Mouse (Mus musculus): ENCODE measurements at regions not wholly inside any gene's neighbourhood (a gene's known extent, or its start where the extent isn't known, plus 50 kb on each side); places are given as distances from the start of the nearest gene placed in this dataset.

DNA sequence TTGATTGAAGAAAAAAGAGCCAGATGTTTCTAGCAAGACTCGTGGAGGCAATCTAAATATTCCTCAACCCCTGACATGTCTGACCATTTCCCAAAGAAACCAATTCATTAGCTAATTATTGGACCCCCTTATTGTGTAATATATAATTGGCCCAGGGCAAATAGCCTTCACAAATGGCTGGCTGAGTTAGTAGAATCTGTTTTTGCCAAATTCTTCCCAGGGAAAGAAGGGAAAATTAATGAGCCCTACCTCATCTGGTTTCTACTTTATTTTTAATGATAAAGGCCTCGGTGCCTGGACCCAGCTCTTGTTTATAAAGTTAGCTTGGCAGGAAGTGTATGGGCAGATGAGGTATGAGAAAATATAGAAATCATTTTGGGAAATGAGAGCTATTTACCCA is 428.5 kb downstream of the Etnk1 start:
- TF ChIP-seq CTCF (IDR thresholded peaks at IDR 0.05; ENCODE audit: control insufficient read depth, insufficient read depth, insufficient read length) (no peak), MYOD1 (IDR thresholded peaks at IDR 0.05; ENCODE audit: control insufficient read depth, insufficient read length, low read depth) (no peak), CEBPB (IDR thresholded peaks at IDR 0.05; ENCODE audit: low read depth) (no peak), FOSL1 (IDR thresholded peaks at IDR 0.05; ENCODE audit: insufficient read depth, low read length, poor library complexity, severe bottlenecking) (no peak), USF1 (IDR thresholded peaks at IDR 0.05; ENCODE audit: low read depth) (no peak), MAX (IDR thresholded peaks at IDR 0.05) (no peak), MYOG (IDR thresholded peaks at IDR 0.05; ENCODE audit: control insufficient read depth, extremely low read depth, insufficient read length) (no peak)
- no peaks in the 10 kb centered on the region for H3K36me3 ChIP-seq (ENCODE audit: control insufficient read depth, insufficient read depth)

DNA sequence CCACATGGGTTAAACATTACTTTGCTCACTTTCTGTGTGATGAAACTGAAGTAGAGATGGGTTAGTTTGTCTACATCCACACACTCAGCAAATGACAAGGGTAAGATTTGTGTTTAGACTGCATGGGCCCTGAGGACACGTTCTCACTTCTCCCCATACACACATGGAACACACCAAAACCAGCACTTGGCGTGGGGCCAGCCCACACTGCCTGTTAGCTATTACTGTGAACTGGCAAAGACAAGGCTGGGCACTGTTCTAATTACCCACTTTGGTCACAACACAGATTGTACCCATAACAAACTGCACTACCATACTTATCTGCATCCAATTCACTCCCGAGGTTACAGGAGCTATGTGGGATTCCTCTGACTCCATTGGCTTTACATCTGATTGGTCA is 430.4 kb downstream of the Etnk1 start:
- H3ac ChIP-seq (ENCODE audit: control insufficient read depth, insufficient read length, low read depth), result no peak overlapping the region
- H3K4me3 ChIP-seq (ENCODE audit: insufficient read depth, poor library complexity, severe bottlenecking), result no peak overlapping the region
- no peaks in the 10 kb centered on the region for H3K36me3 ChIP-seq (ENCODE audit: control insufficient read depth, insufficient read depth)
- no peak for TF ChIP-seq CTCF (IDR thresholded peaks at IDR 0.05; ENCODE audit: control insufficient read depth, insufficient read depth, insufficient read length)
- no peak for TF ChIP-seq MAX (IDR thresholded peaks at IDR 0.05)
- no peak for TF ChIP-seq MYOG (IDR thresholded peaks at IDR 0.05; ENCODE audit: control insufficient read depth, extremely low read depth, insufficient read length)
- TF ChIP-seq MYOD1 (IDR thresholded peaks at IDR 0.05; ENCODE audit: control insufficient read depth, insufficient read length, low read depth), result no peak
- TF ChIP-seq FOSL1 (IDR thresholded peaks at IDR 0.05; ENCODE audit: insufficient read depth, low read length, poor library complexity, severe bottlenecking), result no peak
- TF ChIP-seq CEBPB (IDR thresholded peaks at IDR 0.05; ENCODE audit: low read depth), result no peak
- TF ChIP-seq USF1 (IDR thresholded peaks at IDR 0.05; ENCODE audit: low read depth), result no peak
- no peaks in the 10 kb centered on the region for H3K27me3 ChIP-seq (ENCODE audit: control insufficient read depth, insufficient read depth, insufficient read length)
- H3K79me2 ChIP-seq (ENCODE audit: control insufficient read depth, insufficient read depth), result no peaks in the 10 kb centered on the region
- H3K79me3 ChIP-seq (ENCODE audit: low read depth), result no peaks in the 10 kb centered on the region

More for the DNA sequence above, 428.5 kb downstream of the Etnk1 start:
- Histone ChIP-seq H3K27me3 (ENCODE audit: control insufficient read depth, insufficient read depth, insufficient read length) (no peaks in the 10 kb centered on the region), H3K4me3 (ENCODE audit: insufficient read depth, poor library complexity, severe bottlenecking) (no peak overlapping the region), H3K79me3 (ENCODE audit: low read depth) (no peaks in the 10 kb centered on the region), H3K79me2 (ENCODE audit: control insufficient read depth, insufficient read depth) (no peaks in the 10 kb centered on the region), H3ac (ENCODE audit: control insufficient read depth, insufficient read length, low read depth) (no peak overlapping the region)

DNA sequence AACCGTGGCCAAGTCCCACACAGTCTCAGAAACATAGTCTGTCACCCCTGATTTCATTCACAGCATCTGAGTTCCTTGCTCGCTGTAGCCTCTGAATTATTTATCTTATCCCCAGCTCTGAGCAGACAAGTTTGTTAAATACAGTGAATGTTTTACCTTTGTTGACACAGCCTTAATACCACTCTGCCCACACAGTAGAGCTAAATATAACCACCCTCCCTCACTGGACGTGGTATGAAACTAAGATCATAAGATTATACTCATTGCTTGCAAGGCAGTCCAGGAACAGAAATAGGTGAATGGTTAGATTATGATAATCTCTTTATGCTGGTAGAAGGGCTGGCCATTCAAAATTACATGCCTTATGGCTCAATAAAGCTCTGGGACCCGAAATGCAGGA is 431.9 kb downstream of the Etnk1 start:
- TF ChIP-seq CEBPB (IDR thresholded peaks at IDR 0.05; ENCODE audit: low read depth) (no peak), MYOD1 (IDR thresholded peaks at IDR 0.05; ENCODE audit: control insufficient read depth, insufficient read length, low read depth) (no peak), USF1 (IDR thresholded peaks at IDR 0.05; ENCODE audit: low read depth) (no peak), MAX (IDR thresholded peaks at IDR 0.05) (no peak), CTCF (IDR thresholded peaks at IDR 0.05; ENCODE audit: control insufficient read depth, insufficient read depth, insufficient read length) (no peak), MYOG (IDR thresholded peaks at IDR 0.05; ENCODE audit: control insufficient read depth, extremely low read depth, insufficient read length) (no peak), FOSL1 (IDR thresholded peaks at IDR 0.05; ENCODE audit: insufficient read depth, low read length, poor library complexity, severe bottlenecking) (no peak)
- no peaks in the 10 kb centered on the region for H3K79me3 ChIP-seq (ENCODE audit: low read depth)
- no peaks in the 10 kb centered on the region for H3K79me2 ChIP-seq (ENCODE audit: control insufficient read depth, insufficient read depth)
- H3K27me3 ChIP-seq (ENCODE audit: control insufficient read depth, insufficient read depth, insufficient read length), result no peaks in the 10 kb centered on the region
- no peaks in the 10 kb centered on the region for H3K36me3 ChIP-seq (ENCODE audit: control insufficient read depth, insufficient read depth)
- no peak overlapping the region for H3K4me3 ChIP-seq (ENCODE audit: insufficient read depth, poor library complexity, severe bottlenecking)
- no peak overlapping the region for H3ac ChIP-seq (ENCODE audit: control insufficient read depth, insufficient read length, low read depth)

DNA sequence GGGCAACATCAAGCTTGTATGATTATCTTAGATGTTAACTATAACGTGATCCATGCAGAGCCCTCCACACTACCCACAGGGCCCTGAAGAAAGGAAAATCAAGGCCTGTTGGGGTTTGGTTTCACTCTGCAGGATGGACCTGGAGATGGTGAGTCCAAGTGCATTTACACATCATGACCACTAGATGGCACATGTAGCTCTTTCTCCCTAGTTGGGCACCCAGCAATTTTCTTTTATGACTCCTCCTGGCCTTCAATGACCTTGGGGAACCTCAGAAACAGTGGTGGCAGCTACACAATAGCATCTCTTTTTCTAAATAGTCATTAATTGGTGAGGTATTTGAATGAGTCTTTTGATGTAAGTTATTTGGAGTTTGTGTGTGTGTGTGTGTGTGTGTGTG is 442.1 kb downstream of the Etnk1 start:
- H3K4me3 ChIP-seq (ENCODE audit: insufficient read depth, poor library complexity, severe bottlenecking), result no peak overlapping the region
- H3K36me3 ChIP-seq (ENCODE audit: control insufficient read depth, insufficient read depth), result no peaks in the 10 kb centered on the region
- no peaks in the 10 kb centered on the region for H3K27me3 ChIP-seq (ENCODE audit: control insufficient read depth, insufficient read depth, insufficient read length)
- H3ac ChIP-seq (ENCODE audit: control insufficient read depth, insufficient read length, low read depth), result no peak overlapping the region
- no peaks in the 10 kb centered on the region for H3K79me2 ChIP-seq (ENCODE audit: control insufficient read depth, insufficient read depth)
- TF ChIP-seq CTCF (IDR thresholded peaks at IDR 0.05; ENCODE audit: control insufficient read depth, insufficient read depth, insufficient read length), result peak; percentile 66
- no peak for TF ChIP-seq MYOG (IDR thresholded peaks at IDR 0.05; ENCODE audit: control insufficient read depth, extremely low read depth, insufficient read length)
- H3K79me3 ChIP-seq (ENCODE audit: low read depth), result no peaks in the 10 kb centered on the region

DNA sequence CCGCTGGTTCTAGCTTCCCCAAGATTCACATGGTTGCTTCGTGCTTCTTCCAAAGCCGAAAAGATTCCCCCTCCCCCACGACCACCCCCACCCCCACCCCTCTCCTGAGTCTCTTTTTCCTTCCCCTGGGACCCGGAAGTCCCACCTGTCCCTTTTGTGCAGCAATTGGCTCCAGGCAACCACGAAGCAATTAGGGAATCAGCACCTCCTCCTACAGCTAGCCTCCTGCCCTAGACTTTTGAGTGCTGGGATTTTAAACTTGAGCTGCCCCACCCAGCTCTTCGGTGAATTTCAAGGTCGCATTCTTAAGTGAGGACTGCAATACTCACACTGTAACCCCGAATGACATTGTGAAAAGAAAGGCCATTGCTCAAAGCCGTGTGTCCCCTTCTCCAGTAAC is 445.9 kb downstream of the Etnk1 start:
- Histone ChIP-seq H3K79me3 (ENCODE audit: low read depth) (no peaks in the 10 kb centered on the region), H3ac (ENCODE audit: control insufficient read depth, insufficient read length, low read depth) (no peak overlapping the region), H3K79me2 (ENCODE audit: control insufficient read depth, insufficient read depth) (no peaks in the 10 kb centered on the region), H3K27me3 (ENCODE audit: control insufficient read depth, insufficient read depth, insufficient read length) (no peaks in the 10 kb centered on the region), H3K36me3 (ENCODE audit: control insufficient read depth, insufficient read depth) (no peaks in the 10 kb centered on the region), H3K4me3 (ENCODE audit: insufficient read depth, poor library complexity, severe bottlenecking) (no peak overlapping the region)
- no peak for TF ChIP-seq MYOD1 (IDR thresholded peaks at IDR 0.05; ENCODE audit: control insufficient read depth, insufficient read length, low read depth)
- no peak for TF ChIP-seq MAX (IDR thresholded peaks at IDR 0.05)
- no peak for TF ChIP-seq CEBPB (IDR thresholded peaks at IDR 0.05; ENCODE audit: low read depth)
- no peak for TF ChIP-seq CTCF (IDR thresholded peaks at IDR 0.05; ENCODE audit: control insufficient read depth, insufficient read depth, insufficient read length)
- no peak for TF ChIP-seq FOSL1 (IDR thresholded peaks at IDR 0.05; ENCODE audit: insufficient read depth, low read length, poor library complexity, severe bottlenecking)
- no peak for TF ChIP-seq MYOG (IDR thresholded peaks at IDR 0.05; ENCODE audit: control insufficient read depth, extremely low read depth, insufficient read length)
- TF ChIP-seq USF1 (IDR thresholded peaks at IDR 0.05; ENCODE audit: low read depth), result no peak

DNA sequence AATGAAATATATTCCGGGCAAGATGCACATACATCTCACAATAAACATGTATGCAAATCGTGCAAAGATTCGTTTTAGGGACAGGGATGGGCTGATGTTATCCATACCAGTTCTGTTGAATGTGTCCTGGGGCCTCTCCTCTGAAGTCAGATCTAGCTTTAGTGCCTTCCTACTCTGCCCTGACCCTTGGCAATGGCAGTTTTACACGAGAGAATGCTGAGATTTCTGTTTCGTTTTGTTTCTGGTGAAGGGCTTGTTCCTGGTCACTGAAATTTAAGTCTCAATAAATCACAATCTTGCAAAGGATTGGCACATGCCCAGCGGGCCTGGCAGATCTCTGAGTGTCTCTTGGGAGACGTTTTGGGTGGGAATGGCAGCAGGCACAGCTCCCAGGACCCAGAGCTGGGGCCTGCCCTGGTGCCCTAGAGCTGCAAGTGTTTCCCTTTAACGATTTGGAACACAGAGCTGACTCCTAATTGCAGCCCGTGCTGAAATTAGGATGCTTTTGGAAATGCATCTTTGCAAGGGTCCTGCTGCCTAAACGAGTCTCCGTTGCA is 447.5 kb downstream of the Etnk1 start:
- TF ChIP-seq MAX (IDR thresholded peaks at IDR 0.05) (no peak), CEBPB (IDR thresholded peaks at IDR 0.05; ENCODE audit: low read depth) (no peak), MYOD1 (IDR thresholded peaks at IDR 0.05; ENCODE audit: control insufficient read depth, insufficient read length, low read depth) (no peak), FOSL1 (IDR thresholded peaks at IDR 0.05; ENCODE audit: insufficient read depth, low read length, poor library complexity, severe bottlenecking) (no peak)
- no peak overlapping the region for H3ac ChIP-seq (ENCODE audit: control insufficient read depth, insufficient read length, low read depth)
- H3K79me3 ChIP-seq (ENCODE audit: low read depth), result no peaks in the 10 kb centered on the region
- H3K79me2 ChIP-seq (ENCODE audit: control insufficient read depth, insufficient read depth), result no peaks in the 10 kb centered on the region
- H3K27me3 ChIP-seq (ENCODE audit: control insufficient read depth, insufficient read depth, insufficient read length), result no peaks in the 10 kb centered on the region
- no peak overlapping the region for H3K4me3 ChIP-seq (ENCODE audit: insufficient read depth, poor library complexity, severe bottlenecking)
- H3K36me3 ChIP-seq (ENCODE audit: control insufficient read depth, insufficient read depth), result no peaks in the 10 kb centered on the region
